Mouse (Mus musculus) gastrocnemius, adult 8-10 months (tissue): ENCODE results near the gene Gm28038. TPM values are rescaled to one million over a fixed set of nuclear protein-coding genes. Genes with fewer than 3 reads are reported as not detected.

Experiments used
- DNase-seq, 2 experiments: peaks; one replicate each; pipeline ENCODE4 v3.0.0; 2022; ENCODE audit warnings: low spot score in 2 of 2
- total RNA-seq, 4 experiments: library from RNA; stranded (reverse); gene quantifications; 2 replicates each; pipeline ENCODE4 v1.2.4; 2022

Gene Gm28038
- total RNA-seq, 4 experiments from 2014 or later, result not detected

- DNase-seq, result no peak
These were observed 24.1 kb upstream of the Gm28038 start for GRCm38 (mm10) chr2:30256616-30257350.

GRCm38 (mm10) chr2:30257699-30258460, 23.0 kb upstream of the Gm28038 start:
- DNase-seq, result no peak

- no peak for DNase-seq
These were observed 22.2 kb upstream of the Gm28038 start for GRCm38 (mm10) chr2:30258600-30258999.

- DNase-seq, result no peak
These were observed 21.4 kb upstream of the Gm28038 start for GRCm38 (mm10) chr2:30259131-30260064.

GRCm38 (mm10) chr2:30261064-30261736, 19.6 kb upstream of the Gm28038 start:
- DNase-seq, result no peak

GRCm38 (mm10) chr2:30261921-30262839, 18.7 kb upstream of the Gm28038 start:
- no peak for DNase-seq

- no peak for DNase-seq
These were observed 17.9 kb upstream of the Gm28038 start for GRCm38 (mm10) chr2:30262840-30263441.

GRCm38 (mm10) chr2:30263811-30264210, 17.0 kb upstream of the Gm28038 start:
- DNase-seq, result no peak

- DNase-seq, result no peak
These were observed 15.9 kb upstream of the Gm28038 start for GRCm38 (mm10) chr2:30264671-30265519.

- peak; percentile 62 to 73 for DNase-seq
These were observed 15.0 kb upstream of the Gm28038 start, which contains the start of gene Phyhd1 for GRCm38 (mm10) chr2:30265767-30266253. TSS of gene Phyhd1 (plus strand) at chr2:30266203.

GRCm38 (mm10) chr2:30266392-30266941, 14.4 kb upstream of the Gm28038 start:
- DNase-seq, result peak; percentile 55 to 62

- no peak for DNase-seq
These were observed 13.4 kb upstream of the Gm28038 start for GRCm38 (mm10) chr2:30267466-30267865.

- no peak for DNase-seq
These were observed 12.5 kb upstream of the Gm28038 start for GRCm38 (mm10) chr2:30268371-30268770.

GRCm38 (mm10) chr2:30269241-30269990, 11.4 kb upstream of the Gm28038 start:
- DNase-seq, result no peak

- DNase-seq, result peak; percentile 46 to 49
These were observed 10.7 kb upstream of the Gm28038 start for GRCm38 (mm10) chr2:30270134-30270533.

- no peak for DNase-seq
These were observed 808 bp downstream of the Gm28038 start for GRCm38 (mm10) chr2:30281651-30282050.

- DNase-seq, result no peak
These were observed 2.4 kb downstream of the Gm28038 start for GRCm38 (mm10) chr2:30283193-30283592.
